Mouse (Mus musculus): ENCODE measurements at regions not wholly inside any gene's neighbourhood (a gene's known extent, or its start where the extent isn't known, plus 50 kb on each side); places are given as distances from the start of the nearest gene placed in this dataset.

DNA sequence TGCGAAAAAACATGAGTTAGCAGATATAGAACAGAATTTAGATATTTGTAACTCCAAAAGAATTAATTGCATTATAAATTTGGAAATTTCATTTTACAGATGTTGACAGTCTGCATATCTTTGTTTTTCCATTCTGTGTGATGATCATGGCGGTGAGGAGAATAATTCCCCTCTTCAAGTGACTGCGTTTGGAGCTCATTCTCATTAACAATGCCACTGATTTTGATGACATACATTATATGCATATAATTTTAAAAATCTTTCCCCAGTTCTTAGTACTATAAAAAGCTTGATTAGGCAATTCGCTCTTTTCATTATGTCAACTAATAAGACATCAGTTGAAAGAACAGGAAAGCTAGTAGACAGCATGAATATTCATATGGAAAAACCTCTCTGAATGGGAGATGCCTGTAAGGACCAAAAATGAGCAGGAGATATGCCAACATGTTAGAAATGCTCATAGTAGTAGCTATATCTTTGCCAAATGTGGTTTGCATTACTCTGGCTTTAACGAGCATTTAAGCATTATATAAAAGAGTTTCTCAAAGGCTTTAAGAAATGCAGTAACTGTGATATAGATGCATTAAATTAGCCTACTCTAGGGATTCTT, 849.2 kb upstream of the Cldn34c4 start:
- H3K4me1 ChIP-seq (ENCODE audit: control insufficient read depth, insufficient read depth, low read length), result no peaks in the 10 kb centered on the region
- no peak overlapping the region for H3K27ac ChIP-seq (ENCODE audit: insufficient read depth, low read length)

DNA sequence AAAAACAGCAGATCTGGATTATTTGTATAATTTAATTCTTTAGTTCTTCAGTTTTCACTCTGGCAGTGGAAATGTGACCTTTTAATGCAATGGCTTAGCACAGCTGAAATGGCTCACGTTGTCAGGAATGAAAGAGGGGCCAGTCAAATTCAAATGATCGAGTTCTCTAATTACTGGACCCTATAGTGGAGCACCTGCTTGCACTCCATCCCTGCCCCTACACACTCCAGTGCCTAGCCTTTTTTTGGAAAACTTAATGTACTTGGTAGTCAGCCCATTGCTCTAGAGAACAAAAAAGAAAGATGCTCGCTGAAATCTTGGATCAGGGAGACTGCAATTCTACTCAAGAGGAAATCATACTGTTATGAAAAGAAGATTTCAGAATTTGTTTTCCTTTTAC, 841.0 kb upstream of the Cldn34c4 start:
- Histone ChIP-seq H3K36me3 (ENCODE audit: control insufficient read depth, insufficient read depth, low read length, poor library complexity, severe bottlenecking) (no peaks in the 10 kb centered on the region), H3K4me3 (ENCODE audit: low read depth, low read length) (no peak overlapping the region), H3K27ac (ENCODE audit: insufficient read depth, low read length) (no peak overlapping the region), H3K9me3 (replicated peaks; ENCODE audit: control insufficient read depth, insufficient read depth, low read length, poor library complexity, severe bottlenecking) (no peaks in the 10 kb centered on the region), H3K27me3 (ENCODE audit: control insufficient read depth, insufficient read depth, low read length, poor library complexity, severe bottlenecking) (no peaks in the 10 kb centered on the region), H3K4me1 (ENCODE audit: control insufficient read depth, insufficient read depth, low read length) (no peaks in the 10 kb centered on the region), H3K9ac (ENCODE audit: low read depth, poor library complexity, severe bottlenecking) (no peak overlapping the region)
- TF ChIP-seq CTCF (IDR thresholded peaks at IDR 0.05; ENCODE audit: low read depth, low read length) (no peak), EP300 (IDR thresholded peaks at IDR 0.05; ENCODE audit: insufficient read depth, low read depth, low read length) (no peak), POLR2A (IDR thresholded peaks at IDR 0.05; ENCODE audit: insufficient read depth, low read length) (no peak)

More for the DNA sequence above, 849.2 kb upstream of the Cldn34c4 start:
- H3K9ac ChIP-seq (ENCODE audit: low read depth, poor library complexity, severe bottlenecking), result no peak overlapping the region
- TF ChIP-seq CTCF (IDR thresholded peaks at IDR 0.05; ENCODE audit: low read depth, low read length) (no peak), EP300 (IDR thresholded peaks at IDR 0.05; ENCODE audit: insufficient read depth, low read depth, low read length) (no peak), POLR2A (IDR thresholded peaks at IDR 0.05; ENCODE audit: insufficient read depth, low read length) (no peak)
- no peaks in the 10 kb centered on the region for H3K27me3 ChIP-seq (ENCODE audit: control insufficient read depth, insufficient read depth, low read length, poor library complexity, severe bottlenecking)
- no peaks in the 10 kb centered on the region for H3K36me3 ChIP-seq (ENCODE audit: control insufficient read depth, insufficient read depth, low read length, poor library complexity, severe bottlenecking)
- no peaks in the 10 kb centered on the region for H3K9me3 ChIP-seq (replicated peaks; ENCODE audit: control insufficient read depth, insufficient read depth, low read length, poor library complexity, severe bottlenecking)
- H3K4me3 ChIP-seq (ENCODE audit: low read depth, low read length), result no peak overlapping the region

DNA sequence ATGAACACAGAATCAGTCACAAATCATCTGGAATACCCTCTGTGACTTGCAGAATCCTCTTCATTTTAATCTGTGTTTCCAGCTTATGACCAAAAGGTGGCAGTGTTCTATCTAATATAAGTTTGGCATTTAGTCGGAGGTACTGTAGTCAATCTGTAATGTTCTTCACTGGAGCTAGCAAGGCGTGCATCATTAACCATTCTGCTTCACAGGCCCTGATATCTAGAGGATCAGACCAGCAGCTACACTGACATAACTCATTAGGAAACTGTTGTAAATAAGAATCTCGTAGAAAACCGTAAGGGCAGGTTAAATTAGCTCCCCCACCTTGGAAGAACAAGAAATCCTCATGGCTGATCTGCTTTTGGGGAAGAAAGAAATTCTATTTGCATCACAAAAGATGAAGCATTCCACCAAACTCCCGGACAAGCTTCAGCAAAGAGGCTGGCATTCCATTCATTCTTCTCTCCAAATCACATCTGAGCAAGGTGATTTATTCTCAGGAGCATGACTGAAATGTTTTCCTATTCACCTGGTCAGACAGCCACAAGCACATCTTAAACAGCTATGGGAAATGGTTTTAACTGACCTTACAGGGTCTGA, 840.0 kb upstream of the Cldn34c4 start:
- Histone ChIP-seq H3K9ac (ENCODE audit: low read depth, poor library complexity, severe bottlenecking) (no peak overlapping the region), H3K4me3 (ENCODE audit: low read depth, low read length) (no peak overlapping the region), H3K27ac (ENCODE audit: insufficient read depth, low read length) (peak overlapping the region; percentile 65; the same call in 1 of the 2 replicates), H3K9me3 (replicated peaks; ENCODE audit: control insufficient read depth, insufficient read depth, low read length, poor library complexity, severe bottlenecking) (no peaks in the 10 kb centered on the region), H3K36me3 (ENCODE audit: control insufficient read depth, insufficient read depth, low read length, poor library complexity, severe bottlenecking) (no peaks in the 10 kb centered on the region), H3K4me1 (ENCODE audit: control insufficient read depth, insufficient read depth, low read length) (no peaks in the 10 kb centered on the region), H3K27me3 (ENCODE audit: control insufficient read depth, insufficient read depth, low read length, poor library complexity, severe bottlenecking) (no peaks in the 10 kb centered on the region)
- TF ChIP-seq EP300 (IDR thresholded peaks at IDR 0.05; ENCODE audit: insufficient read depth, low read depth, low read length), result no peak
- TF ChIP-seq CTCF (IDR thresholded peaks at IDR 0.05; ENCODE audit: low read depth, low read length), result no peak
- no peak for TF ChIP-seq POLR2A (IDR thresholded peaks at IDR 0.05; ENCODE audit: insufficient read depth, low read length)

All from ES-Bruce4 (cell line).